Mouse (Mus musculus): ENCODE data around the gene Stk10. TPM values are rescaled to one million over a fixed set of nuclear protein-coding genes. Genes with fewer than 3 reads are reported as not detected.

Stk10 gene
- total RNA-seq, 2 experiments from 2014 or later = 12.8 to 15.7 TPM

DNA sequence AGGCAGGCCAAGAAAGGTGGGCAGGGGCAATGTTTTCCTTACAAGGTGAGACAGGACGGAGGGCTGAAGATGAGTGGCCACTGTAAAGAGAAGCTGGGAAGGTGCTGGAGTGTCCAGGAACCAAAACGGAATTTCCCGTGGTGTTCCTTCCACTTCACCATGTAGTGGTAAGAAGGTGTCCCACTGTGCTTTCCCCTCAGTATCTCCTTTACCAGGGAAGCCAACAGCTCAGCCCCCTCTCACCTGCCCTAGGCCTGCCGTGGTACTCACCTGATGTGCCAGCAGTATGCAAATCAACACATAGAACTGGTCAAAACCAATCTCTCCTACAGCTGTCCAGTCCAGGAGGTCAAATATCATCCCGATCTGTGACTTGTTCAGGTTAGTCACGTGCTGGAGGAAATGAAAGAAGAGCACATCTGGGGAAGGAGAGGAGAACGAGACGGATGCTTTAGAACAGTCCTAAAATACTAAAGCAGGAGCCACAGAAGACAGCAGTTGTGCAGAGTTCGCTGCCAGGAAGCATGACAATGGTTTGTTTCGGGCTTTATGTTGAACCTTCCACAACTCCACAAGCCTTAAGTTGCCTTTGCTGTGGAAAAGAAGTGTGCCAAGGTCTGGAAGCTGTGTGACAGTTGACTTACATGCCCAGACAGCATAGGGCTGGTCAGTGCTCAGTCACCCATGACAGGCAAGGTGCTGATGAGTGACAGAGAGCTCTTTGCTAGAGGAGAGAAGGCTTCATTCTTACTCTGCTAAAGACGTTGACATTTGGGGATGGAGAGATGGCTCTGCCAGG, 8.8 kb upstream of the Stk10 start:
- ATAC-seq (replicated peaks; ENCODE audit: poor library complexity) = no peak

DNA sequence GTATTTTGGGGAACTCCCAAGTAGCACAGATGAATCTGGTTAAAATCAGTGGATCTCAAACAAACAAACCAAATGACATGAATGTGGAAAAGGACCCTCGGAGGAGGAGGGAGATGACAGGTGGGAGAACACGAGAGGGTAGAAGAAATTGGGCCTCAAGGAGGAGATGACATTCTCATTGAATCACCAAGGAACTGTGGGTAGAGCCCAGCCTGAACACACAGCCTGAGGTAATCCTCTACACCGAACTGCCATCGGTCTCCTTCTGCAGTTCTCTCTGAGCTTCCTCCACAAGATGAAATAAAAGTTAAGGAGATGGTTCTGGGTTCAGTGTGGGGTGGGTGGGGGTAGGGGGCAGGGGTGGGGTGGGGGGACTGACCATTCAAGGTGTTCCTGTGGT, 6.1 kb upstream of the Stk10 start:
- ATAC-seq (replicated peaks; ENCODE audit: poor library complexity) = no peak

DNA sequence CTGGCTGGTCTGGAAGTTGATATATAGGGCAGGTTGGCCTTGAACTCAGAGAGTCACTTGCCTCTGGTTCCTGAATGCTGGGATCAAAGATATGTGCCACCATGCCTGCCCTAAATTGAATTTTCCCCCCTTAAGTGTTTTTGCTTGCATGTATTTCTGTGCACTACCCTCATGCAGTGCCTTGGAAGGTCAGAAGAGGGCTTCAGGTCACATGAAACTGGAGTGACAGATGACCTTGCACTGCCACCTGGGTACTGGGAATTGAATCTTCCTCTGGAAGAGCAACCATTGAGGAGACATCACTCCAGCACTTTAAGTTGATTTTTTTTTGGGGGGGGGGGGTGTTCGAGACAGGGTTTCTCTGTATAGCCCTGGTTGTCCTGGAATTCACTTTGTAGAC, 3.0 kb upstream of the Stk10 start:
- ATAC-seq (replicated peaks; ENCODE audit: poor library complexity) = 0 out of 2 replicates have a peak, but pooled peaks have one; percentile 27

DNA sequence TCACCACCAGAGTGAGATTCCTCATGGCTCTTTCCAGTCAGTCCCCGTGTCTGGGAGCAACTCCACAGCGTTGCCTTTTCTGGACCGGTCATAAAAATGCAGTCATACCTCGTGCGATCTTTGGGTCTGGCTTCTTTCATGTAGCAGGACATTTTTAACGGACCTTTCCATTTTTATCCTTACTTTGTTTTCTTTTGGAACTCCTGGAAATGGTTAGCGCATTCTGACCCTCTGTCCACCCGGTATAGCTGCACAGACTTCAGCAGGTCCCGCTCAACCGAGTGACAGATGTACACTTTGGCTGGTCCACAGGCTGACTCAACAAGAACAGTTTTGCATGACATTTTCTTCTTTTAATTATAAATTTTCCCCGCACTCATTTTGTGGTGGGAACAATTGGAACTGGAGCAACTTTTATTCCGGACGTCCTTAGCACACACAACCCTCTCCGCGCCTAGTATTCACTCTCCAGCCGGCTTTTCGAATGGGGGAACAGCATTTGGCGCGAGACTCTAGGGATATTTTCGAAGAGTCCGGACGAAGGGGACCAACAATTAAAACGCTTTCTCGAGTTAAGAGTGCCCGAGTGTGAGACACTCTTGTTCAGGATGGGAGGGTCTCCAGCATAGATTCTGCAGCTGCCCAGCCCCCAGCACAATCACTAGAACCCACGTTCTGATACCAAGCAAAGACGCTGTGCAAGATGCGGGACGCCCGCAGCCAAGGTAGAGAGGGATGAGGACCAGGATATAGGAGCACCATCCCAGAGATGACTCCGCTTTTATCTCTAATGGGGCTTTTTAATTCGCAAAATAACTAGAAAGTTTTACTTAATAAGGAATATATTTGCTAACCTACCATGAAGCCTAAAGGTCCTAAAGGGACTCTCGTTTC, 987 bp upstream of the Stk10 start, which contains the start of gene Efcab9:
Gene Efcab9, minus strand, starts transcription at position 211 of the 894 bp plus-strand sequence.
- no peak for ATAC-seq (replicated peaks; ENCODE audit: poor library complexity)

DNA sequence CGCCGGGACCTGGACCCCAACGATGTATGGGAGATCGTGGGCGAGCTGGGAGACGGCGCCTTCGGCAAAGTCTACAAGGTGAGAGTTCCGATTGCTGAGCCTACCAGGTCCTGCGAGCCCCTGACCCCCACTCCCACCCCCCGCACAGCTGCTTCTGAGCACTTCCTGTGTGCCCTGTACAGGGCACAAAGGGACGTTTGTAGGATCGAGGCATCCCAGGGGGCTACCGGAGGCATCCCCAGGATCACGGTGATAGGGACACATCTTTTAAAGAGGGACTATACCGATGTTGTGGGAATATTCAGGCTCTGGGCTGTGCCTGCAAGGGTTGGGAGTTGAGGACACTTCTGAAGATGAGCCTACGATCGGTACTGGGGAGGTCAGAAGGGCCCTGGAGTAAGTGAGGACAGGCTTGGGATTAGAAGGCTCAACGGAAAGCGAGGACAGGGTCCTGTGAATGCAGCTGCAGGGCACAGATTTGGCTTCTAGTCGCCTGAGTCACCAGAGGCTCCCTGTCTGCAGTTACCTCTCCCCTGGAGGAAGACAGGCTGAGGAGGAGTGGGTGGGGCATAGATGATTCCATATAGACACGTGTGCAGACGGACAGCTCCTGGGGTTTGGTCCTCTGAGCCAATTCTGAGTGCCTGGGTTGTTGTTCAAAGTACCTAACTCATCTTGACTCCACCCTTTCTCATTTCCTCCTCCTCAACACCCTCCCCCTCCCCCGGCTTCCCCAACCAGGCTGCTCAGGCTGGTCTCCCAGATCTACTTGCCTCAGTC, 567 bp downstream of the Stk10 start:
- peak; percentile 55 for ATAC-seq (replicated peaks; ENCODE audit: poor library complexity)

DNA sequence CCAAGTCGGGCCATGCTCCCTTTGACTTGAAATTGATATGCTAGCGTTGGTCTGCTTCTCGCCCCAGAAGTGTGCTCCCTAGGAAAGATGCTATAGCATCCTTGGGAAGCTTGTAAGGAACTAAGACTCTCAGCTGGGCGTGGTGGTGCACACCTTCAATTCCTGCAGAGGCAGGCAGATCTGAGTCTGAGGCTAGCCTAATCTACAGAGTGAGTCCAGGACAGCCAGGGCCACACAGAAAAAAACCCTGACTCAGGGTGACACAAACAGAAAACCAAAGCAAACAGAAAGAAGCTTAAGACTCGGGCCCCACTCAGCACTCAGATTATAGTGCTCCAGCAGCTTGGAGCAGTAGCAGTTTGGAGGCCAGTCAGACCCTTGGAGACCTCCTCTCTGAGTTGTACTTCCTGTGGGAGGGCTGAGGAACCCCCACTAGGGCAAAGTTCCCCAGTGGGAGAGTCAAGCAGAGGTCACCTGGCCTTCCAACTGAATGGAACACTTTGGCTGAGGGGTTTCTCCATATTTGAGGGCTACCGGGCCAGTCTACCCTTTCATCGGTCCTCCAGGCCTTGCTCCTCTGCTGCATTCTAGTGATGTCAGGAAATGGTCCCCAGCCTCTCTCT, 1.5 kb downstream of the Stk10 start:
- no peak for ATAC-seq (replicated peaks; ENCODE audit: poor library complexity)

DNA sequence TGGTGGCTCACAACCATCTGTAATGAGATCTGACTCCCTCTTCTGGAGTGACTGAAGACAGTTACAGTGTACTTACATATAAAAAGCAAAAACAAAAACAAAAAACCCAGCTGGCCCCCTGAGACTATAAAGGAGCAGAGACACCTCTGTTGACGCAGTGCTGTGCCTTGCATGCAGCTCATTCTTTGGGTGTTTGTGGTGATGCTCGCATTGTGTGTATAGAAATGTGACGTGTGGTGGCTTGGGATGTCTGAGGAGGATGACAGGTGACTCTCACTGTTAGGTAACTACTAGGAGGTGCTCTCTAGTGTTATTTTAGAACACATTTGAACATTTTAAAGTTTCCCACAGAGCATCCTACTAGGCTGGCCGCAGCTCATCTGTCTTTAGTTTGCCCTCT, 2.5 kb downstream of the Stk10 start:
- ATAC-seq (replicated peaks; ENCODE audit: poor library complexity) = no peak

DNA sequence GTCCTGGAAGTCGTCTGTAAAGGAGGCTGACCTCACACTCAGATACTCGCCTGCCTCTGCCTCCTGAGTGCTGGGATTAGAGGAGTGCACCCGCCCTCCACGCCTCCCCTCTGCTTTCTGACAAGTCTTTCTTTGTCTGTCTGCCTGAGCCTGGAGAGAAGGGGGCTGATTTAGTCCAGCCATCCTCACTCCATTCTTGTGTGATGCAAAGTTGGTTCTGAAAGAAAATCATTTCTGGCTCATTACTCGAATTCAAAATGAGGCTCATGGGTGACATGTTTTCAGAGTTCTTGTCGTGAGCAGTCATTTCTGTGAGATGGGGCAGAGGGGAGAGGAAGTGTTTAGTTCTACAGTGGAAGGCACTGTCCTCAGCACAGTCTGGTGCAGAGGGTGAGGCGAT, 3.8 kb downstream of the Stk10 start:
- ATAC-seq (replicated peaks; ENCODE audit: poor library complexity) = no peak

DNA sequence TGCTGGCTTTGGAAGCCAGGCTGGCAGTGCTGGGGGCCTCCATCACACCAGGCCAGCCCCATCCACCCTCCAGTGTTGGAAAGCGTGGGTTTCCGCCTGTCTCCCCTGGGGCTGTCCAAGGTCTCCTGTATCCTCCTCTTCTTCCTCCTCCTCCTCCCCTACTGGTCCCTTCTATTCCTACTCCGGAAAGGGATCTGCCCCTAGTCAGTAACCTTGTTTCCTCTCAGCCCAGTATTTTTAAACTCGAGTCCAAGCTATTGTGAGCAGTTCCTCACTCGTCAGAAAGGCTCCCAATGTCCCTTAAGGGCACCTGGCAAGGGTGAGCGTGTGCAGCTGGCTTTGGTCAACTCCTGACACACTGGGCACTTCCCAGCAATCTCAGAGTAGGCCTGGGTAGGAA, 5.3 kb downstream of the Stk10 start:
- ATAC-seq (replicated peaks; ENCODE audit: poor library complexity) = no peak

DNA sequence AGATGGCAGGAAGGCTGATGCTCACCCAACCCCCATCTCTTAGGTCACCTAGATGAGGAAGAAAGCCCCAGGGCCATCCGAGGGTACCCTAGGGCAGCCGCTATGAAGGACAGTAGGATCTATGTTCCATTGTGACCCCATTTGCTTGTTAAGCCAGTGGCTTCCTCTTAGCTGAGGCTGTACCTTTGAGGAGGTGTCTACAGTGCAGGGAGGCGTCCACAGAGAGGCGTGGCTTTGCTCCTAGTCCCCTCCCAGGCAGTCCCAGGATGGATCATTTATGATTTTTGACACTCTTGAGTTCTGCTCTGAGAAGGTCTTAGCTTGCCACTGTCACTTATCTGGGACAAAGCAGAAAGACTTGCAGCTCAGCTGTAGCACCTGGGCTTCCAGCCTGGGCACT, 5.7 kb downstream of the Stk10 start:
- no peak for ATAC-seq (replicated peaks; ENCODE audit: poor library complexity)

DNA sequence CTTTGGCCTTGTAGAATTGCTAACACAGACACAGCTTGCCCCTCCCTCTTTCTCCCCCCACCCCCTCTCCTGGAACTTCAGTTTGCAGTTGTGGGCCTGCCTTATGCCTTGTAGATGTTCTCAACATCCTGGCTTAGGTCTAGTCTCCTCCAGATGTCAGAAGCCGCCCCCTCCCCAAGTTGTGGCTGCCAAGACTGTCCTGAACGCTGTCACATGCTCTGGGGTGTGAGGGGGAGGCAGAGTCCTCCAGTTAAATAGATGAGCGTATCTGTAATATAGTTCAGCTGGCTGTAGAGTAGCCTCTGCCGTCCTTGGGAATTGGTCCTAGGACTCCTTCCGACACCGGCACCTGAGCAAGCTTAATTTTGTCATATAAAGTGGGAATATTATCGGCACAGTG, 6.6 kb downstream of the Stk10 start:
- no peak for ATAC-seq (replicated peaks; ENCODE audit: poor library complexity)

DNA sequence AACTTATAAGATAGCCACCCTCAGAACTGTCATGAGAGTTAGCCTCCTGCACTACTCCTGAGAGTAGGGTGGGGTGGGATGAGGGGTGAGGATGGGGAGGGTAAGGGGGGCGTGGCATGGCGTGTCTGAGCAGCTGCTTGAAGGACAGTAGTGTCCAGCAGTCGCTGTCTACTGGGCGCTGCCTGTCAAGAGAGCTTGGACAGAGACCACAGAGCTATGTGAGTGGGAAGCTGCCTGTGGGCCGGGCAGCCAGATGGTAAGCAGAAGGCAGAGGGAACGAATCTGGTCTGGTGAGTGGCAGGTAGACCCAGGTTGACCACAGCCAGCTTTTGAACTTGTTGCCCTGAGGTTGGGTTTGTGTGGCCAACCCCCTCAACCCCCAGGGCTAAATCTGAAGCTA, 7.4 kb downstream of the Stk10 start:
- ATAC-seq (replicated peaks; ENCODE audit: poor library complexity) = no peak

DNA sequence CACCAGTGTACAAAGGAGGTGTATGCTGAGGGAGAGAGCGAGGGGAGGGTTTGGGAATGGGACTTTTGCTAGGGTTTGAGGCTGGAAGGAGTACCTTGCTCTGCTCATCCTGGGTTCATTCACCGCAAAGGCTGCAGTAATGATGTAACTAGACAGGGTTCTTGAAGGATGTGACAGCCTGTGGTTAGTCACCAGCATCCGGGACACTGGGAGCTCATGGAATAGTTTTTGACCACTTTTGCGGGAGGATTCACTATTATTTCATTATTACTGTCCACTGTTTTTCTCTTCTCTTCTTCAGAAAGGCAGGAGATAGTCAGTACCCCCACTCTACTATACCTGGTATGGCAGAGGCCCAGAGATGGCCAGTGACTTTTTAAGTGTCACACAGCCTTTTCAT, 9.1 kb downstream of the Stk10 start:
- ATAC-seq (replicated peaks; ENCODE audit: poor library complexity) = peak; percentile 31

DNA sequence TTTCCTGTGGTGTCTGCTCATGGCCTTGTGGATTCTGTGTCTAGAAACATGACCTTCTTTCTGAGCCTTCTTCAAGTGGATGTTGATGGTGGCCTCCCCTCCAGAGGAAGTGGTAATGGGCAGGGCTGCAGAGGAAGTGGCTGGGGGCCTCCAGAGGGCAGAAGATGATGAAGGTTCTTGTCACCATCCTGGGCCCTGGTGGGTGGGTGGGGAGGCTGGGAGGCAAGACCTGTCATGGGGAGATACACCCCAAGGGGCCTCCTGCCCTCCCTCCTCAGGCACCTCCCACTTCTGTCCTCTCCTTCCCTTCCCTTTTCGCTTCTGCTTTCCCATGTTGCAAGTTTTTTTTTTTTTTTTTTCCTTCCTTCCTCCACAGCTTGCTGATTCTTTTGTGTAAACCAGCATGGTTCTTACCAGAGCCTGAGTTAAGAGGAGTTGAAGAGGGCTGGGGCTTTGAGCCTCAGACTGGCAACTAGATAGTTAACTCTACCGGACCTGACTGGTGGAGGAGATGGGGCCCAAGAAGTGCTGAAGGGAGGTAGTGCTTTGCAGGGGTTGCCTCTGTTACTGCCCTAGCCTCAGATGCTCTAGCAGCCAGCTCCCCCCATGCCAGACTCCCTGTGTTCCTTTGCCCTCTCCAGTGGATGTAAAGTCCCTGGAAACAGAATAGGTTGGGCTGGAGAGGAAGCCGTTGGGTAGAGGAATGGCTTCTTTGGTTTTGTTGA, 9.7 kb downstream of the Stk10 start:
- peak; percentile 93 for ATAC-seq (replicated peaks; ENCODE audit: poor library complexity)

DNA sequence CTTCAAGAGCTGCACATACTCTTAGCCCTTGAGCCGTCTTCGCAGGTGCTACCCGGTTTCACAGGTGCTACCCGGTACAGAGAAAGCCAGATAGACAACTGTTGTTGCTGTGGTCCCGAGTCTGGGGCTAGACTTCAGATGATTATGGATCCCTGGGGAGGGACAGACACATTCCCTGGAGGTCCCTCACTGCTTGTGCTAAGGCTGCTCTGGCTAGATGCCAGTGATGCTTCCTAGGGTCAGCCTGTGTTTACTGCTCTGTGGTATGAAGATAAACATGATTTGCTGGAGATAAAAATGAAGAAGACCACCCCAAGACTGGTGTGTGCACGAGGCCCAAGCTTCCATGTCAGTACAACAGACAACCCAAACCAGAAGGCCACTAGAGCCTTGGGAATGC, 10.9 kb downstream of the Stk10 start:
- no peak for ATAC-seq (replicated peaks; ENCODE audit: poor library complexity)

DNA sequence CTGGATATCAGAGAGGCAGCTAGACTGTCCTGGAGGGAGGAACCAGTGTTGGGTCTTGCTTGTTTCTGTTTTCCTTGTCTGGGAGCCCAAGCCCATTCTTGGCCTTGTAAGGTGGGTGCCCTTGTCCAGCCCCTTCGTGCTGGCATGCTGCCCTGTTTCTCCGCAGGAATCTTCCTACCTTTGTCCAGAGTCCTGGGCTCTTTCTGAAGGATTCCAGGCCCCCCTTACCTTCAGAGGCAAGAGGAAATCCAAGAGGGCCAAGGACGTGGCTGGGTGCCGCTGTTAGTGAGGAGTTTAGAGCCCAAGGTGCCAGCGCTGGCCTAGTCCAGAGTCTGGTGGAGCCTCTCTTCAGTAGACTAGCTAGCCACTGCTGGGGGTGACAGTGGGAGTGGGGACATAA, 11.4 kb downstream of the Stk10 start:
- no peak for ATAC-seq (replicated peaks; ENCODE audit: poor library complexity)

DNA sequence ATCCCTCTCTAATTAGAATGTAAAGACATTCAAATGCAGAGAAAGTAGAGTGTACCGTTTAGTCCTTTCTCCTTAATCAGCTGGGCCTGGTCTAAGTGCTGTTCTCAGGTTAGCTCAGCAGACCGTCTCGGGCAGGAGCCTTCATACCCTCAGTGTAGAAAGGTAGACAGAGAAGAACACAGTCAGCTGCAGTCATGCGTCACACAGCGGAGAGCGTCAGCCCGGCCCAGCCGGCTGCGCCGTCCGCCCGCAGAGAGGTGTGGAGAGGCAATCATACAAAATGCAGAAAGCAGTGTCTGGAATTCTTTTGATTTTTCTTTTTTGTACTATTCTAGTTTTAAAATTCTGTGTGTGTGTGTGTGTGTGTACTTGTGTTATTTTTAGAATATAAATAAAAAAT, 12.5 kb downstream of the Stk10 start:
- ATAC-seq (replicated peaks; ENCODE audit: poor library complexity) = no peak

DNA sequence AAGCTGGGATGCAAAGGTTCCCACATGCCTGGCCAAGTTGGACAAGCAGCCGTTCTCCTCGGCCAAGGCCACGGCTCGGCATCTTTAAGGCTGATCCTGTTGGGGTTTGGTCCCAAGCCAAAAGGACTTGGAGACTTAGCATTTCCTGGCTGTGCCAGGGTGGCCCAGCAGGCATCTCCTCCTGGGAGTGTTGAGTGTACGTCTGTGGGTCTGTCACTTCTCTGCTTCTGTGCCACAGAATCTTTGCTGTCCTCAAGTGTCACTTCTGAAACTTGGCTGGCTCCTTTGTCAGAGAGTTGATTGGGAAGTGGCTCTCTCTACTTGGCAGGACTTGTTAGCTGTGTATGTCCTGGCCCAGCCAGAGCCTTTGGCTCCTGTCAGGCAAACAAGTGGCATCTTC, 13.4 kb downstream of the Stk10 start:
- no peak for ATAC-seq (replicated peaks; ENCODE audit: poor library complexity)

DNA sequence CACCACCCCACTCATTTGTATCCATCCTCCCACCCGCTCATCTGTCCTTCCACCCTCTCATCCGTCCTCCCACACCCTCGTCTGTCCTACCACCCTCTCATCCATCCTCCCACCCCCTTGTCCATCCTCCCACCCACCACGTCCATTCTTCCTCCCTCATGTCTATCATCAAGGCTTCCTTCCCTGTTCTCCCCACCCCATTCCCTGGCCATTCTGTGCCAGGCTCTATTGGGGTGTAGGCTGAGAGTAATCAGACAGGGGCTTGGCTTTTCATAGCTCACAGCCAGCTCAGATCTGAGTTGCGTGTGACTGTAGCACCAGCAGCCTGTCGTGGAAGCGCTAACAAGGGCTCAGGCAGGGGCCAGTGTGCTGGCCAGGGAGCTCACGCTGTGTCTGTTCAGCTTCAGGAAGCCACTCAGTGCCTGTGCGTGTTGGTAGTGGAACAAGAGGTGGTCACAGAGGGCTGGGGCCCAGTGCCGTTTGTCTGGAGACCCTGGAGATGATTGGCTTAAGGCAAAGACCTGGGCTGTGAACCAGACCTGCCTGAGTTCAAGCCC, 14.4 kb downstream of the Stk10 start:
- no peak for ATAC-seq (replicated peaks; ENCODE audit: poor library complexity)

DNA sequence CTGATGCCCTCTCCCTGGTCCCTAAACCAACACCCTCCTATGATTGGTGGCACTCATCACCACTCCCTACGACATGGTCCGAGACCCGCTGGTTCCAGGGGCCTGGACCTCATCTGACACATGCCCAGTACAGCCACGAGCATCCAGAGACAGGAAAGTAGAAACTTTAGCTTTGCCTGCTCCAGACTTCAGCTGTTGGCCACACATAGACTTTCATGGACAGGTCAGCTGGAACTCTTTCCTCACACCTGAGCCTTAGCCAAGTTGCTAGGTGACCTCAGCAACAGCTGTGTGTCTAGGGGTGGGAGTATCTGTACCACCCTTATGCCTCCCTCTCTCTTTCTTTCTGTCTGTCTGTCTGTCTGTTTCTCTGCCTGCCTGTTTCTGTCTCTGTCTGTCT, 15.1 kb downstream of the Stk10 start:
- no peak for ATAC-seq (replicated peaks; ENCODE audit: poor library complexity)

Measured in megakaryocyte progenitor cell, adult 5-6 weeks (primary cell).